Mouse (Mus musculus): Measurements from ENCODE around the gene Pphln1.
A peak's percentile ranks its signal among the peaks of the same experiment; 100 is the strongest.

The Pphln1 gene

DNA sequence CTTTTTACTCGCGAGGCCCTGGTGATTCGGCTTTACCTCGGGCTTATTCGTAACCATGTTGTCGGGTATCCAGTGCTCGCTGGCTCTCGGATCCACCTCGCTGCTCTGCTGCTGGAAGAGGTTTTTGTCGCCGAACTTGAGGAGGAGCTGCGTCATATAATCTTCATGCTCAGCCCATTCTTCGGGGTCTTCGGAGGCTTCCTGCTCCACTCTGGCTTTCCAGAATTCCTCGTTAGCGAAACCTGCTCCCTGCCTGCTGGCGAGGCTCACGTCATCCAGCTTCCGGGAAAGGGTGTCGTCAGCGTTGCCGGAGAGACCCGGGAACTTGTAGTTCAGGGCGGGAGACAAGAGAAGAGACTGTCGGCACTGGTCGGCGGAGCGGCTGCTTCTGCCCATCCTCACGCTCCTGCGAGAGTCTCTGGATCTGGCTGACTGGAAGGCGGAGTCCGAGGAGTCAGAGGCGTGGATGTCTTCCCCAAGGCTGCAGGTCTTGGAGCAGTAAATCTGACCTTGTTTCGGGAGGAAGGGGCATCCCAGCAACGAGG is 105.1 kb downstream of the Pphln1 start:
- DNase-seq (ENCODE audit: low spot score), result no peak

DNA sequence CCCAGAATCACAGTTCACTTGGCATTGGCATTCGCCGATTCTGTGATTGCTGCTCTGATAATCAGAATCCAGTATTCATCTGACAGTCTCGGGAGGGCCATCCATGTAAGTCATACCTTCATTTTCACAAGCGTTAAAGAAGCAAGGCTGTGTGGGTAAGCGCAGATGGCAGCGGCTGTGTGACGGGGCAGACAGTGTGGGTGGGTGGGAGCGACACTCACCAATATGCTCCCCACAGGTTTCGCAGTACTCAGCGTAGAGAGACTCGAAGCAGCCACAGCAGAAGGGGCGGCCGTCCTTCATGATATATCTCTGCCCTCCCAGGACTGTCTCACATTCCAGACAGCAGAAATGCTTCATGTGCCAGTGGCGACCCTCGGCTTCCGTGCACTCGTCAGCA is 106.7 kb downstream of the Pphln1 start:
- no peak for DNase-seq (ENCODE audit: low spot score)

DNA sequence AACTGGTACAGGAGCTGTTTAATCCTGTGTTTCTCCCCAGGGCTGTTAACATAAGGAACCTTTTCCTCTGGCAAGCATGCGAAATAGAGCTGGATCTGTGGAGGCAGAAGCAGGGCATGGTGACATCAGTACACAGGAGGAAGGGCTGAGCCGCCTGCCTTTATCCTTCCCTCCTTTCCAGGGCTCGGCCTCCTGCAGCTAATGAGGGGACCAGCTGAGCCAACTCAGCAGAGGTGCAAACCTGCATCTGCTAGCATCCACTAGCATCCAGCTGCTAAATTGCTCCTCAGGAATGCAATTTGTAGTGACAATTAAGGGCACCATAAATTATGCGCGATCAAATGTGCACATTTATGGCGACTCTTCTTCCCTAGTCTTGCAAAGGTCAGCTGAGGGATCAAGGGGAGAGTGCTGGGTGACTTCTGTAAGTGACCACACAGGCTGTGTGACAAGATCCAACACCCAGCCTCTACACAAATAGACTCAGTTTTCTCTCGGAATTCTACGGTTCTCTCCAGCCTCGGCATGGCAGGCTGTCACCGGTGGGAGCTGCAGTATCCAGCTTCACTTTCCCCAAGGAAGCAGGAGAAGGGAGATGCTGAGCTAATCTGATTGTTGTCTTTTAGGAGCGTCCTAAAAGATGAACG is 112.7 kb downstream of the Pphln1 start:
- no peak for DNase-seq (ENCODE audit: low spot score)

DNA sequence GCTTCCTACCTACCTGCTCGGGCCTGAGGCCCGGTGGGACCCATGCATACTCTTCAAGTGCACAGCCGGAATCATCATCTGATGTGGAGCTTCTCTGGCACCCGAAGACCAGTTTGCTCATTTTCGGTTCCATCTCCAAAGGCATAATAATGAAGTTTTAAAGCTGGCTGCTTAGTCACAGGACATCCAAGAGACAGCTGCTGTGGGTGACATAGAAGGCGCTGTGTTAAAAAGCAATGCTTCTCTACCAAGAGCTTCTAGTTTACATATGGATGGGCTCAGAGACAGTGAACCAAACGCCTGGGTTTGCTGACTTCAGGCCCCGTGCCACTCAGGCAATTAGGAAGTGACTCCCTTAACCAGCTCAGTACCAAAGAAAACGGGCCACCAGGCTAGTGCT is 114.3 kb downstream of the Pphln1 start:
- no peak for DNase-seq (ENCODE audit: low spot score)

DNA sequence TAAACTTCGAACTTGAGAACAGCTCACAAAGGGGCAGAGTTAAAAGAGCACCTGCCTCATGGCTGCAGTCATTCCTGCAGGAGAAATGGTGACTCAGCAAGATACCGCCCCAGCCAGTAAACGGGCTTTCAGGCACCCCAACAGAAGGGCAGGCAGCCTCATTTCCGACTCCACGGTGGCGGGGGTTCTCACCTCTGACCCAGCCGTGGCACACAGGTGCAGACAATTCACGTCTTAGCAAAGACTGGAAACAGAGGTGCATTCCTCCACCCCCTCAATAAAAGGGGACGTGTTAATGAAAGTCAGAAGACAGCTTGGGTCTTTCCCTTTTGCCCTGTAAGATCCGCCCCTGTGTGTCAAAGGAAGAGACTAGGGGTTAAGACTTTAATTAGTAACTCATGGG is 115.8 kb downstream of the Pphln1 start:
- DNase-seq (ENCODE audit: low spot score), result no peak

DNA sequence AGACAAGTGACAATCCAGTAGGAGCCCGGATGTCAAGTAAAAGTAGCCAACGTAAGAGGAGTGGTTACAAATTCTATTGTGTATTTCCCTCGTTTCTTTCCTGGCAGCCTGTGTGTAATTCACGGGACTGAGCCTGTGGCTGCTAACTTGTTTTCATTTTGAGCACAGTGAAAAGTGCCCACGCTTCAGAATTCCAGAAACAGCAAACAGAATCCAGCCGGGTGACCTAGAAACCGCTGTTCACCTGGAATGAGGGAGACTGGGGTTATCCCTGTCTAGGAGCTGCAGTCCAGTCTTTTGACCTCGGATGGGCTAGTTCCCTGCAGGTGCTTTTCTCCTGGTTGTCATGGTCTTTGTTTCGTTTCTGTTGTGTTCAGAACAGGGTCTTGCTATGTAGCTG is 117.2 kb downstream of the Pphln1 start:
- no peak for DNase-seq (ENCODE audit: low spot score)

DNA sequence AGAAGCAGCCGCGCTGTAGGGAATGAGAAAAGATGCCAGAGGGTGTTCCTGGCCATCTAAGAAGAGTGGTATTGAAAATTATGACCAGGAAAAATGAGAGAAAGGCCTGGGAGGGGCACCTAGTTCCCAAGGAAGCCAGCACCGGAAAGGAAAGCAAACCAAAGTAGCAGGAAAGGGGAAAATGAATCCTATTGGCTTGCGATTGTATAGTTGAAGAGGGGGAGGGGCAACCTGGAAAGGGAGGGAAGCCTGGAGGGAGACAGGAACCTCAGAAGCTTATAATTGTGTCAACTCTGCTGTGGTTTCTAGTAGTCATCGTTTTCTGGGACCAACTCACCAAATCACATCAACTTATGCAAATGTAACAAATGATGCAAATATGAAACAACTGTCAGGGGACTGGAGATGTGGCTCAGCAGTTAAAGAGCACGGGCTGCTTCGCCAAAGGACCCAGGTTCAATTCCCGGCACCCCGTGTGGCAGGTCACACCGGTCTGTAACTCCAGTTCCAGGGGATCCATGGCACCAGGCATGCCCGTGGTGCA is 118.9 kb downstream of the Pphln1 start:
- peak; percentile 71 for DNase-seq (ENCODE audit: low spot score)

DNA sequence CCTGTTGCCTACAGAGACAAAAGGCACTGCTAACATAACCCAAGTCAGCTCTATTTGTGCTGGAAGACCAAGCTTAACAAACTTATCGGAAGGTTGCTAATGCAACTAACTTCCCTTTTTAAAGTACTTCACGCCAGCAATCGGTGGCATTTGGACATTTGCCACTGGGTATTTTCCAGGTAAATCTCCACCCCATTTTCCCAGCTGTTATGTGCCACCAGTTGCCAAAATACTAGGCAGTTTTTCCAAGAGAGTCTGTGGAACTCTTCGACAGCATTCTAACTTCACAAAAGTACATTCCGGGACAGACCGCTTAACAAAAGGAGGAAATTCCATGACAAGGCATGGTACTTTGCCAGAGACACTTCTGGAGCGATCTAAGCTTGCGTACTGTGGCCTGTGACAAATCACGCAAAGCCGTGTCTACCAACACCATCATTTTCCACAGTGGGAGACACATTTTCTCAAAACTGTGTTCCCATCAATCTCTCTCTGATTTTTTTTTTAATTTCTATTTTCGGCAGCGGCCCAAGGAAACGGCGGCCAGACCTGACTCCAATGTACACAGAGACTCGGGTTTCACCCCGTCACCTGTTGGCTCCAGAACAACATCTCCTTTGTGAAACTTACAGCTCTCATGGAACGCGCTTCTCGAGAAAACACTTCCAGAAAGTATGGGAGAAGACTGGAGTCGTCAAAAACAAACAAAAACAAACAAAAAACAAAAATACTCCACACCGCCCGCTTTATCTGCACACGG is 120.2 kb downstream of the Pphln1 start:
- peak; percentile 86 for DNase-seq (ENCODE audit: low spot score)

DNA sequence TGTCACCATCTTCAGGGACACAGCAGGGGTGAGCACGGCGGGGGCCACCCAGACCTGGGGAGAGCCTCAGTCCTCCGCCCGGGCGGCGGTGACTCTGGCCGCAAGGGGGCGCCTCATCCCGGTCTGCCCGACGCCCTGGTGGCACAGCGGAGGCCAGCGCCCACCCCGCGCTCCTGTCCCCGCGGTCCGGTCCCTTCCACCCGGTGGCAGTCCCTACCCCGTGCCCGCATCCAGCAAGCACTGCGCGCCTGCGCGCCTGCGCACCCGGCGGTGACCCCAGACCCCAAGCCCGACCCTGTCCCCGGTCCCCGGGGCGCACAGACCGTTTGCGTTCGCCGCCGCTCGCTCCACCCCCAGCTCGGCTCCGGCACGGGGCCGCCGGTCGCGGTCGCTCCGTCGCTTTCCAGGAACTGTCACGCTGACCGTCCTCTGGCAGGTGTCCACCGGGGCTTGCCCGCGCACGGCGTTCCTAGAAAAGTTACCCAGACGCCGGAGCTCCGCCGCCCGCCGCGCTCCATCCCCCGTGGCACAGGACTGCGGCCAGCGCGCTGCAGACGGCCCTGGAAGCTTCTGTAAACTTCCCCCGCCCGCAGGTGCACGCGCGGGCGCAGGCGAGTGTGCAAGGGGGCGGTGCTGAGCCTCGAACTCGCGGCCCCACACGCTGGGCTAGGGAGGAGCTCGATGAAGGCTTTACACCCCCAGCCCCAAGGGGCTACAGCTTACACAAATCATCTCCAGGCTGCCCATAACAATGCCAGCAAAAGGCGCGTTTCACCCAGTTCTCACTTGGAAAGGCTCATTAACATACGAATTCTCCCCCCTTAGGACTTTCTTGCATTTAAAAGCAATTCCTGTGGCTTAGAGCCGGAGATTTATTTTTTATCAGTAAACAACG is 121.0 kb downstream of the Pphln1 start:
- DNase-seq (ENCODE audit: low spot score), result peak; percentile 85

DNA sequence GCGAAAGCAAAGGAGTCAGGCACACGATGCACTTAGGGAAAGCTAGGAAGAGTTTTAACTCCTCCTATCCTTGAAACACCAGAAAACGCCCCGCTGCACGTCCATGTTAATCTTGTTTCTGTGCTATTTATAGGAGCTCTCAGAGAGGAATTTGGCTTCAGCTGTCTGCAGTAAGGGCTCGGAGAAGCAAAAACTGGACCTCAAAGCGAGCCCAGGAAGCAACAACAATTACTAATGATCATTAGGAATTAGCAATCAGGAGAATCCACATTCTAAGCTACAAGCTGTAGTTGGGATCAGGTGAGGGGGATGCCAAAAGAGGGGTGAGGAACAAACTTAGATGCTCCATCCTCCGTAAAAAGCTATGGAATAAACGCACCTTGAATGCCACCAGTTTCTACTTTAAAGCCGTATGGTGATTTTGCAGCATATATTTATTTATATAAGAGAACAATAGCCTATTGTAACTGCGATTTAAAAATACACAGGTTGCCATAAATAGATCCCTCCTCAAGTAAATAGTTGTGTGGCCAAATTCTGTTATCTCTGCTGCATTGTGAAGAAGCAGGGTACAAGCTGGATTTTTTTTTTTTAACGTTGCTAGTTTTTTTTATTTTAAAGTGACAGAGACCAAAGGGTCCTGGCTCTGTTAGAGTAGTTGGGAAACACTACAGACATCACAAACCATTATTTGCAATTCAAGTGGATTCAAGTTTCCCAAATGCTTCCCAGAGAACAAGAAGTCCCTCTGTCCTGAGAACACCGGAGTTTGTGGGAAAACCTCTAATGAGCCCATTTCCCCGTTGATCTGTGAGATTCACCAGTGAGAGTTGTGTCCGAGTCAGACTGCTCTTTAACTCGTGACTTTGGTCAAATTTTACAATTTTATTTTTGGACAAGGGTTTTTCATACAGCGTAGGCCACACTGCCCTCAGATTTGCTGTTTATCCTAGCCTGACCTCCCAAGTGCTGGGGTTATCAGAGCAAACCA is 122.0 kb downstream of the Pphln1 start:
- DNase-seq (ENCODE audit: low spot score), result no peak

DNA sequence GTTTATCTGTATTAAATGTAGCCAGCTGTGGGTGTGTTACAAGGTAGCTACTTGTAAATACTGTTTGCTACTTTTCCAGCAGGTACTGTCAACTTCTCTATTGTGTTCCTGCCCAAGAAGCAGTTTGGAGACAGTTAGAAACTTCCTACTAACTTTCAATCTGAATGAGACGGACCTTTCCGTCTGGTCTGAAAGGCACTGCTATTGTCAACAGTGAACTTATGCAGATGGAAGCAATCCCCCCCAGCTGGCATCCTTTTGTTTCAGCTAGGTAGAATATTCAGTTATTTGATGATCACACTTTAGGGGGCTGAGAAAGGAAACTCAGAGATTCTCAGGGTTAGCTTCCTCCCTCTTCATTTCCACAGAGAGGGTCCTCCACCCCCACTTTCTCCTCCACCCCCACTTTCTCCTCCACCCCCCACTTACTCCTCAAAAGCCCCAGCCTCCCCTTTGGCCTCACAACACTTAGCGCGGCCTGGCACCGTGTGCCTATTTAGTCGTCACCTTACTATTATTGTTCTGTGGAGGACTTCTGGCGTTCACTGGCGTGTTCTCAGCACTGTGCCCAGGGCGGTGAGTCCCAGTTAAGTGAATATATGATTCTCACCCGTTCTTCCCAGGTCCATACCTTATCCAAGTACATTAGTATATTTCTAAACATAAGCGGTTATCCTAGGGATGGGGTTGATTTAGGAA is 123.1 kb downstream of the Pphln1 start:
- DNase-seq (ENCODE audit: low spot score), result no peak

DNA sequence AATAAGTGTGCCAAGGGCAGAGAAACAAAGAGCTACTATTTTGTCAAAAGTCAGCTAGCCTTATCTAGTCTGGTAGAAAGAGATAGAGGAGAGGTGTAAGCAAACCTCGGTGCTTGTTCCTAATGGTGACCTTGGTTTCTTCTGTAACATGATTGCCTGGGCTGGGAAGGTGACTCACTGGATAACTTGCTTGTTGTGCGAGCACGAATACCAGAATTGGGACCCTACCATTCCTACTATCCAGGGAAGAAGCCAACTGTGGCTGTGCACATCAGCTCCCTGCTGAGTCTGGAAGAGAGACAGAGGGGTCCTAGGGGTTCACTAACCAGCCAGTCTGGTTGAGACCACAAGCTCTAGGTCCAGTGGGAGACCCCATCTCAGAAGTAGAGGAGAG is 123.6 kb downstream of the Pphln1 start:
- no peak for DNase-seq (ENCODE audit: low spot score)

DNA sequence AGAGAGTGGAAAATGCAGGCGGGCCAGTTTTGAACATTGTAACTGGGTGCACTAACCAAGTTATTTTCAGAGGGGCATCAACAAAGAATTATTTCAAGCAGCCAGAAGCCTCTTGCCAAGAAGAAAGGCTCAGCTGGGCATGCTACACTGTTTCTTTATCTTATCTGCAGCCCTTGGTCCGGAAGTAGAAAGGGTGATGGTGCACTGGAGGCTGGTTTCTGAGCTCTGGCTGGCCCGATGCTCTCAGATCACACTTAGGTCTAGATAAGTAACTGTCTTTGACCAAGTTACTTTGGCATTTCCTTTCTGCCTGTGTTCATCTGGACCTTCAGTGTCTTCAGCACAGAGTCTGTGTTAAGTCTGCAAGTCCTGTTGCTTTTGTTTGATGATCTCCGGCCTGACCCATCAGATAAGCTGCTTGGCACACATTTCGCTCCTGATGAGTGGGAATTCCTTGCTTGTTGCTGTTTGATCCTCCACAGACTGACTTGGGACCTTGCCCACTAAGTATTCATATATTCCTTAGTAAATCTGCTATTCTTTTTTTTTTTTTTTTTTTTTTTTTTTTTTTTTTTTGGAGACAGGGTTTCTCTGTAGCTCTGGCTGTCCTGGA is 127.3 kb downstream of the Pphln1 start:
- DNase-seq (ENCODE audit: low spot score), result peak; percentile 30

DNA sequence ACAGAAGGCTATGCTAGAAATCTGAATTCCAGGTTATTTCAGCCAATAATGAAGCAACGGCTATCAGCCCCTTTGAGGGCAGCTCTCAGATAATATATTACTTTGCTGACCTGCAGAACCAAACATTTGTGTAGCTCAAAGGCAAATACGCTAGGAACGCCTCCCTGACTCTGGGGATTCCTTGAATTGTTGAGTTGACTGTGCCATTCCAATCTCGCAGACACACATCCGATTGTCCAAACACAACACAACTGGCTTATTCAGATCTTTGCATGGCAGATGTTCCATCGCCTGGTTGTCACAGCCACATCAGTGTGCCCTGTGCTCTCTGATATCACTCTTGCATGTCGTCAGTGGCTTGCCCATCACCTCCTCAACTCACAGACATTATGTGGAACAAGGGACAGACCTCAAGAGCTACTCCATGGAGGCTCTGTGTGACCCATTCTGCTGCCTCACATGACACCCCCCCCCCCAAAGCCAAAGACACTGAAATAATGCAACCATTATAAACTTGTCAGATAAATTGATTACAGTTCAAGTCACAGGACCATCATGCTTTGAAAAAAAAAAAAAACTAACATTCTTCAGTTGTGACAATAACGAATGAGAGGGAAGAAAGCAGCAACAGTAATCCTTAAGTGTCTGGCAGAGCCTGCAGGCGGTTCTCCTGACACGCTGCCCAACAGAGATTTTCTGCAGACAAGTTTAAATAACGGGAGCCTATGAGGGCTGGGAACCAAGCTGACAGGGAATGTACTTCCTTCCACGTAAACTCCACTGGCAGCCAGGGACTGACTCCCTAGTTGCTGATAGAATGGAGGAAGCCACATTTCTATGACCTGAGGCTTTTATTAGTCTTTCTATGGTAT is 131.9 kb downstream of the Pphln1 start:
- DNase-seq (ENCODE audit: low spot score), result no peak

DNA sequence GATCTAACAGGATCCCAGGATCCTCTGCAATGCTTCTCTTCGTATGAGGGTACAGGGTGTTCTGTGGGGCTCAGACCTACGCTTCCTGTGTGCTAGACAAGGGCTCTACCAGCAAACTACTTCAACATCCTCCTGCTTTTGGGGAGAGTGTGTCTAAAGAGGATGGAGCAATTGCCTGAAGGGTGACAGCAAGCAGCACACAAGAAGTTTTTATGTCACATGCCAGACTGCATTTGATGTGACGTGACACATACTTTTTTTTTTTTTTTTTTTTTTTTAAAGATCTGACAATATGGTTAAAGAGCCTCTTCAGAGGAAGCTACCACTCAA is 132.5 kb downstream of the Pphln1 start:
- no peak for DNase-seq (ENCODE audit: low spot score)

DNA sequence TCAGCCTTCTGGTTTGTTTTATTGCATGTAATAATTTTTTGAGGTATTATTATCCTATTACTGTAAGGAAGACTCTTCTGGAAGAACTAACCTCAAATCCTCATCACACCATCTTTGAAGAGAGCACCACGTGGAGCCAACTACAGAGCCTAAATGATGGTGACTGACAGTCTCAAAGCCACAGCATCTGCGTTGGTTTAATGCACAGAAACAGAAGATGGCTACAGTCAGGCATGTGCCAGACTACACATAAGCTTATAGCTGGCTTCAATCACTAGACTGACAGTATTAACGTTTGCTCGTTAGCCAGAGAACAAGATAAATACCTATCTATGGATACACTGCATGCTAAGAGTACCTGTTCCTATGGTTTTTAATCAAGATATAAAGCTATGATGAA is 138.0 kb downstream of the Pphln1 start:
- DNase-seq (ENCODE audit: low spot score), result no peak

DNA sequence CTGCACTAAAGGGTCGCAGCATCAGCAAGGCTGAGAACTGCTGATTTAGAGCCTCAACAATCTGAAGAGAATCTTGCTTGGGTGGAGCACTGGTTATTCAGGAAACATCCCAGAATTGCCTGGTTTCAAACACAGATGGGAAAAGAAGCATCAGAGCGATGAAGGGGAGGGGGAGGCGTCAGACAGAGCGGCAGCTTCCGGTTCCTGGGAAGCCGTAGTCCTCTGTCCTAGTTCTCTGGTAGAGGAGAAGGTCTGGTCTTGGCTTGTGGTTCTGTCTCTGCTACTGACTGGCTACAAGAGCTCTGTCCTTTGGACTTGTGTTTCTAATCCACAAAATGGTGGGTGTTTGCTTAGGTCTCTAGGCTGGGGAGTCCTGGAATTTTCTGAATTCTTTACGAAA is 139.6 kb downstream of the Pphln1 start:
- DNase-seq (ENCODE audit: low spot score), result no peak

DNA sequence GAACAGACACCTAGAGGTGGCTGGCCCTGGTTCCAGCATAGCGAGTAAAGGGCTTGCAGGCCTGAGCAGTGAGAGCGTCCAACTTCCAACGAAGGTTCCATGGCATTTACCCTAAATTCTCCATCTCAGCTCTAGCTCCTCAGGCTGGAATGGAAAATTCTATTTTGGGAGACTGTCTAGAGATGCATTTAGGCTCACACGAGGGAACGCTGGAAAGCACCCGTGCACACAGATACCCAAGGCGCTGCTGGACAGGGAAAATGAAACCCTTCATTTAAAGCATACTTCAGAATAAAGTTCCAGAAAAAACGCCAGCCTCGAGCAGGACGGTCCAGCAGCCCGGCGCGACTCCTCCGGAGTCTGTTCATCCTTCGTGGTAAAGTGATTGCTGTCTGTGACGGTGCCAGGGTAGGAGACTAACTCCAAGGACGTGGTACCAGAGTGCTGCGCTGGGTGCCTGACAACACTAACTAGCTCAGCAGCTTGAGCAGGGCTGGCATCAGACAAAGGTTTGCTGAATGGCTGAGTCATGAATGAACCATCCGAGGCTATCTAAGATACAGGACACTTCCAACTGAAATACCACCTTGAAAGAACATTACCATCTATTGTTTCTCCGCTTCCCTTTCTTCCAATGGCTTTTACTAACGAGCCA is 140.5 kb downstream of the Pphln1 start:
- no peak for DNase-seq (ENCODE audit: low spot score)

DNA sequence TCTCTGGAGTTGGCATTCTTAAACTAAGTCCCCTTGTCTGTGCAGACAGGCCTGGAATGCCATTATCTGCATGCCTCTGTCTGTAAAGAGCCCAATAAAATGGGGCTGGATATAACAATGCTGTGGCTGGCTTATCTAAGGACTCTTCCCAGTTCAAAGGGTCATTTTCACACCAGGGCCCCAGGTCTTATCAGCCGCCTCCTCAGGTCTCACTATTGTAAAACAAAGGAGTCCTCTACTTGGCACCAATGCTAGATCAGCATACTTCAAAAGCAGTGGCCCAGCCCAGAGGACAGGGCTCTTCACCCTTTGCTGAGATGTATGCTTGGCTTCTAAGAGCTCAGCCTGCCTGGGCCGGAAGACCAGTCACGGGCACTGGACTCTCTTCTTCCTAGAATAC is 141.3 kb downstream of the Pphln1 start:
- DNase-seq (ENCODE audit: low spot score), result no peak
